Mouse (Mus musculus) mature B cell (primary cell): ENCODE data around the gene Bach1.

Experiments used
- in situ Hi-C: fragments of 300-500 bp; cut with MboI; formaldehyde crosslinking; loops from 2 replicates; pipeline ENCODE4 v1.14.3; 2019

Gene Bach1

GRCm38 (mm10) chr16:87737842-87738639, 39.3 kb downstream of the Bach1 start:
- in situ Hi-C loops, result no loop called here

GRCm38 (mm10) chr16:87741034-87741715, 42.4 kb downstream of the Bach1 start:
- in situ Hi-C loops, result loop anchor here (10.0 kb wide), 1 partner anchor 236 kb away; no protein-coding TSS in a partner anchor

DNA sequence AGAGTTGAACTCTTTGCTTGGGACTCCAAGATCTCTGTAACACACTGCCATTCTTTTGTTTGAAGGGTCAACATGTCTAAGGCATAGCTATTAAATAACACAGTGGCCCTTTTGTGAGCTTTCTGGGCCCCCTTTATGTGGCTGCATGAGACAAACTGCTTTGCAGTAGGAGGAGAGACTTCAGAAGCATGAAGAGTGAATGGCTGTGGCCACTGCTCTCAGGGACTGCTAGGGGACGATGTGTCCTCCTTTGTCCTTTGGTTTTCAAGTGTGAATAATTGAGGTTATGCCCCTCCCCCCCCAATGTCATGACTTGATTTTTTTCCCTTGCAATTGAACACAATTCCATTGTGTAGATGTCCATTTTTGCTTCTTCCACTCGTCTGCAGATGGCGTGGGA, 44.9 kb downstream of the Bach1 start:
- in situ Hi-C loops, result loop anchor here (10.0 kb wide), 1 partner anchor 239 kb away; no protein-coding TSS in a partner anchor

DNA sequence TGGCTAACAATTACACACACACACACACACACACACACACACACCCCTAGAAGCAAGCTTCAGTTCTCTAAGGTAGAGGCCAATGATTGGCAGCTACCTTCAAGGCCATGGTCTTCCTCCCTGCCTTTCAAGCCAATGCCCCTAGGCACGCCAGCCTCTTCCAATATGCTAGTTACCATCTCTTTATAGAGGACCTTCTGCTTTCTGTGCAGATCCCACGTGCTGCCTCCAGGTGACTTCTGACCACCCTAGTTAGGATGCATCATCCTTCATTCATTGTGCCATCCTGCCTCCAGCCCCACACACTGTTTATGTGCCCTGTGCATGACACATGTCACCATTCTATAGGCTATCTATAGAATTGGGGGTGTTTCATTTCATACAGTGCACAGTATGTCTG, 45.6 kb downstream of the Bach1 start:
- in situ Hi-C loops, result loop anchor here (10.0 kb wide), 1 partner anchor 240 kb away; no protein-coding TSS in a partner anchor

- in situ Hi-C loops, result loop anchor here (10.0 kb wide), 1 partner anchor 241 kb away; no protein-coding TSS in a partner anchor
These were observed 46.6 kb downstream of the Bach1 start for GRCm38 (mm10) chr16:87745192-87745945.

- in situ Hi-C loops, result loop anchor here (10.0 kb wide), 1 partner anchor 242 kb away; no protein-coding TSS in a partner anchor
These were observed 48.0 kb downstream of the Bach1 start for GRCm38 (mm10) chr16:87746728-87747127.

- in situ Hi-C loops, result no loop called here
These were observed 52.5 kb downstream of the Bach1 start for GRCm38 (mm10) chr16:87751243-87751642.

DNA sequence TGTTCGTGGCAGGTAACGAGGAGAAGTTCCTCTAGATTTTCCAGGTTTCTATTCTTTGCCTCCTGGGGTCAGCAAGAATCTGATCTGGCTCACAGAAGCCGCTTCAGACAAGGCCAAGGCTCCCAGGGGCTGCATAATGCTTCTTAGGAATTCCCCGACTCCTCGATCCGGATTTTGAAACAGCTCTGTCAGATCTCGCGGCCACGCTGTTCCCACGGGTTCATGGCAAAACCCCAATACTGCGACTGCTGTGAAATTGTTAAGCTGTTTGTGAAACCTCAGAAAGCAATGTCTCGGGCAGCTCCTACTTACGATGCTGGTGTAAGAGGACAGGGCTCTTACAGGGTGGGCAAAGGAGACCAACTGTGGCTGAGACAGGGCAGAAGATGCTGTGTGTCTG, 53.7 kb downstream of the Bach1 start:
- in situ Hi-C loops, result no loop called here

GRCm38 (mm10) chr16:87754858-87755257, 56.1 kb downstream of the Bach1 start:
- in situ Hi-C loops, result no loop called here

DNA sequence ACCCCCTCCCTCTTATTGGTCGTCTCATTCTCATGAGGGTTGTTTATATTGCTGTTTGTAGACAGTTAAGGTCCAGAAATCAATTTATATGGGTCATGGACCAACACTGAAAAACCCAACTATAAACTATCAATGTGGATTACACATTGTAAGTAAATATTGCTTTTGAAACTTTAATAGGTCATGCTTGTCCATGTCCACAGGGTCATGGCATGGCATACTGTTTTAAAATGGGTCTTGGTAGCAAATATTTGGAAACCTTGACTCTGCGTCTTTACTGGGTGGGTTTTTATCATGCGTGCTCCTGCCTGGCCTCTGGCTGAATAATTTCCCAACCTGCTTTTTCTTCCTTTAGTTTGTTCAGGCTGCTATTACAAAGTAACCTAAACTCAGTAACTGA, 57.2 kb downstream of the Bach1 start:
- in situ Hi-C loops, result no loop called here

DNA sequence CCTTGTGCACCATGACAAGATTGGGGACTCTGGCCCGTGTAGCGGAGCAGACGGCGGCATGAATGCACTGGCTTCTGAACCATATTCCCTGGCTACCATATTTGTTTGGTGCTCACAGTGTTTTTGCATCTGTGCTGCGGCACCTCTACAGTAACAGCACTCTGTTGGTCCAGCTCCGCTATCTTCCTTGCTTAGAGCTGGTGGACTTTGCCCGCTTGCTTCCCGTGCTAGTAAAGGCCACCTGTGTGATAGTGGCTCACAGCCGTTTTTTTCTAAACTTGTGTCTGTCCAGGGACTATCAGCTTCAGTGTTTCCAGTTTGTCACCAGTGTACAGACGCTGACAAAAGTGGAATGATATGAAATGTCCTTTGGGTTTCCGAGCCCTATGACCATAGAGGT, 59.3 kb downstream of the Bach1 start:
- in situ Hi-C loops, result no loop called here

DNA sequence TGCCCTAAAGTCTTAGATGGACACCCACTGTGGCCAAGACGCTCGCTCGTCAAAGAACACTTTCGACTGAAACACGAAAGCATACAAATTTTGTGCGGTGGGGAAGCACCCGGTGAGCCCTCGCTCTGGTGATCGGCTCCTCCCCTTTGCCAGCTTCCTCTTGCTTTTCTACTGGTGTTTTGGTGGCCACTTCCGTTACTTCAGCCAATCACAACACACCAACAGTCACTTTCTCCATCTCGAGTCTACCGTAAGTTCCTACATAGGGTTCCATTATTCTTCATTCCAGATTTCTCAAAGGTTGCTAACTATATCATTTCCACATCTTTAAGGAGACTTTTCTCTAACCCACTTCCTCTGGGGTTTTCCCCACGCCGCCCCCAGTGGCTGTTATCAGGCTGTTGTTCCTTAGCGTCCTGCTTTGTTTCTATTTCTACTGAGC, 65.9 kb downstream of the Bach1 start:
- in situ Hi-C loops, result no loop called here

DNA sequence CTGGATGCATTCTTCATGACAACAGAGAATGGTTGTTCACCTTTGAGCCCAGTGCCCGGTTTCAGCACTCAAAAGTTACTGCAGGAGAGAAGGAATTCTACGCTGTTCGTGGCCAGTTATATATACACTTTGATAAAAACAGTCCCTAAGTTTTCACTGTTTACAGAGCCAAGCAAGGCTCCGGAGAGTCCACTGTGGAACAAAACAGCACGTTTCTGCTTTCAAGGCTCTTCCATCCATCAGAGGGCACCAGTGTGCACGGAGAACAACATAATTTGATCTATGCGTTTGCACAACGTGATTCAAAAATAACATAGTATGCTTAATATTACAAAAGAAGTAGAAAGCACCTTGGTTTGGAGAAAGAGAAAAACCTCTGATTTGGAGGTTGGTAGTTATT, 67.2 kb downstream of the Bach1 start:
- in situ Hi-C loops, result no loop called here

- in situ Hi-C loops, result no loop called here
These were observed 71.8 kb downstream of the Bach1 start for GRCm38 (mm10) chr16:87770576-87770975.

GRCm38 (mm10) chr16:87771926-87772325, 73.2 kb downstream of the Bach1 start:
- in situ Hi-C loops, result no loop called here

GRCm38 (mm10) chr16:87774398-87774797, 75.7 kb downstream of the Bach1 start:
- in situ Hi-C loops, result no loop called here

DNA sequence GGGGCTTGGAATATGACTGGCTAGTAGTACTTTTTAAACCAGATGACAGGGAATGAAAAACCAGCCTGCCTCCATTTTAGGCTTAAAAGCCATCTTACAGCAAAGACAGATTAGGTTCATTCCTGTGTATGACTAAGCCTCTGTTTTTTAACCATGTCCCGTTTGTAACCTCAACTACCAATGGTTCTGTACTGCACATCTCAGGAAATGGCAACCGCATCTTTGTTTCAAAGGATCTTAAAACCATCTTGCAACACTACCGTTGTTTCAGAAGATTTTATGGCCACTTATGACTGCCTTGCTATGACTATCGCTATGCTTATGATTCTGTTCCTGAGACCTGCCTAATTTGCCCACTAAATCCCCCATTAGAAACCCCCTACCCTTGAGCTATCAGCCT, 78.6 kb downstream of the Bach1 start:
- in situ Hi-C loops, result no loop called here

DNA sequence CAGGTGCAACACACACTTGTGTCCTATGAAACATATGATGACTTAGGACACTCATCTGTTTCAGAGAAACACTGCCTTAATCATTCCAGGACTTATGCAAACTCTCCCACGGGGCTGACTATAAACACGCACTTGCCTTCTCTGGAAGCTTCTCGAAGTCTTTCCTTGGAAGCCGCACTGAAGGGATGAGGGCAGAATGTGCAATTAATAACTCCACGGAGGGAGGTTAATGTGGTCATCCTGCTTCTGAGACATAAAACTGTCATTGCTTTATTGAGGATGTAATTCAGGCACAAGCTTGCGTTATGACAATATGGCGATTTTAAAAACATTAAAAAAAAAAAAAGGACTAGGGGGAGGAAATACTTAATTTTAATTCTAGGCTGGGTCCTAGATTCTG, 82.9 kb downstream of the Bach1 start:
- in situ Hi-C loops, result no loop called here
